Mouse (Mus musculus): ENCODE measurements around the gene Ccdc120.
A peak's percentile ranks its signal among the peaks of the same experiment; 100 is the strongest.
"Not testable (repeated sequence)": the region's sequence is repeated elsewhere in the genome, so short reads cannot be mapped to it uniquely, and the experiment has no call there.

The Ccdc120 gene

DNA sequence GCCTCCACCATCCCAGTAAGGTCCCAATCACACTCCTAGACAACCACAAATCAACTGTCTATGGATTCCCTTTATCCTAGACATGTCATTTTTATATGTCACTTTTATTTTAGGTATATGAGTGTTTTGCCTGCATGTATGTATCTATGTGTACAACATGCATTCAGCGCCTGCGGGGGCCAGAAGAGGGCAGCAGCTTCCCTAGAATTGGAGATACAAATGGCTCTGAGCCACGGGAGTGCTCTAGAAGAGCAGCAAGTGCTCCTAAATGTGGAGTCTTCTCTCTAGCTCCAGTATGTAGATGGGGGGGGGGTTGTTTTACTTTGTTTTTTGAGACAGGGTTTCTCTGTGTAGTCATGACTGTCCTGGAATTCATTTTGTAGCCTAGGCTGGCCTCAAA is 2.9 kb upstream of the Ccdc120 start:
- not testable (repeated sequence) for DNase-seq (ENCODE audit: low spot score in 2 of 2)

DNA sequence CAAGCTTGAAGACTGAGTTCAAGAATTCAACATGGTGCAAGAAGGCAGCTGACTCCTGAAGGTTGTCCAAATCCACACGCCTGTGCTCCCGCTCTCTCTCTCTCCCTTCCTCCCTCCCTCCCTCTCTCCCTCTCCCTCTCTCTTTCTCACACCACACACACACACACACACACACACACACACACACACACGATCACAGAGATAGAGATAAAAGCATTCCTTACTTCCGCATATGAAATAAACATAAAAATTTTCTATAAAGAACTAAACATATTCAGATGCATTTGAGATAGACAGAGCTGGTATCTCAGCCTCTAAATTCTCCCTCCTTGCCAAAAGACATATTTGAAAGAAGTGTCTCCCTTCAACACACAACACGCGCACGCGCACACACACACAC is 5.3 kb downstream of the Ccdc120 start:
- no peak for DNase-seq (ENCODE audit: low spot score in 2 of 2)

DNA sequence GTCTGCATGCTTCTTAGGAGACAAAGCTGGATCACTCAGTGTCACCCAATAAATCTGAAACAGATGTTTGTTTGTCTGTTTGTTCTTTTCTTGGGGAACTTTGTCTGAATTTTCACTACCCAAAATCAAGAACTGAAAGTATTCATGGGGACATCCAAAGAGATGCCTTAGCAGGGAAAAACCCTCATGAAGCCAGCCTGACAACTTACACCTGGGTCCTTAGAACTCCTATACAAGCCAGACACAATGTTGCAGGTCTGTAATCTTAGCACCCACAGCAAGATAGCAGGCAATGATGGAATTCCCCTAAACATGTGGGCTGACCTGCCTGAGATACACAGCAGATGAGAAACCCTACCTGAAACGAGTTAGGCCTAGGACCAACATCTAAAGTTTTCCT is 5.8 kb downstream of the Ccdc120 start:
- DNase-seq (ENCODE audit: low spot score in 2 of 2), result no peak

DNA sequence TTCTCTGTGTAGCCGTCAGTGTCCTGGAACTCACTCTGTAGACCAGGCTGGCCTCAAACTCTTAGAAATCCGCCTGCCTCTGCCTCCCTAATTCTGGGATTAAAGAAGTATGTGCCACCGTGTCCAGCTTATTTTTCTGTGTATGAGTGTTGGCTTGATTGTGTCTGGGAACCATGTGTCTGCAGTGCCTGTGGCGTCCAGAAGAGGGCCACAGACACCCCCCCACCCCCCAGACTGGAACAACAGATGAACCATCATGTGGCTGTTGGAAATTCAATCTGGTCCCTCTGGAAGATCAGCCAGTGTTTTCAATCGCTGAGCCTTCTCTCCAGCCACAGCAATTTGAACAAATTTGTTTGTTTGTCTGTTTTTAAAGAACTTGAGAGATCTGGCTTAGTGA is 7.2 kb downstream of the Ccdc120 start:
- DNase-seq (ENCODE audit: low spot score in 2 of 2), result no peak

DNA sequence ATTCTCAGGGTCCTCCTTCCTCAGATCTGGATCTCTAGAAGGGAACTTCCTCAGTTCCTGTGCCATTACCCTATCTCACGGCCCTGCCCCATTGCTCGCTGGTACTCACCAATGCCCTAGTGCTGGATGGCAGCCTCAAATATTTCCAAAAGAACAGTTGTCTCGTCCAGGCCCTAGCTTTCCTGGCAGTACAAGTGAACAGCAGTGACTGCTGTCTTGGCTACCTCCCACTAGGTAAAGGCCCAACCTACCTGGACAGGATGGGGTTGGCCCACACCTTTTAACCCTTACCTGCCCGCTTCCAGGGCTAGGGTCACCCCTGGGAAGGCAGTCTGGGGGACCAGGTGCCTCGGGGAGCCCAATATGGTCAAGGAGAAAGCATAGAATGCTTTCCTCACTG is 9.6 kb downstream of the Ccdc120 start:
- no peak for DNase-seq (ENCODE audit: low spot score in 2 of 2)

DNA sequence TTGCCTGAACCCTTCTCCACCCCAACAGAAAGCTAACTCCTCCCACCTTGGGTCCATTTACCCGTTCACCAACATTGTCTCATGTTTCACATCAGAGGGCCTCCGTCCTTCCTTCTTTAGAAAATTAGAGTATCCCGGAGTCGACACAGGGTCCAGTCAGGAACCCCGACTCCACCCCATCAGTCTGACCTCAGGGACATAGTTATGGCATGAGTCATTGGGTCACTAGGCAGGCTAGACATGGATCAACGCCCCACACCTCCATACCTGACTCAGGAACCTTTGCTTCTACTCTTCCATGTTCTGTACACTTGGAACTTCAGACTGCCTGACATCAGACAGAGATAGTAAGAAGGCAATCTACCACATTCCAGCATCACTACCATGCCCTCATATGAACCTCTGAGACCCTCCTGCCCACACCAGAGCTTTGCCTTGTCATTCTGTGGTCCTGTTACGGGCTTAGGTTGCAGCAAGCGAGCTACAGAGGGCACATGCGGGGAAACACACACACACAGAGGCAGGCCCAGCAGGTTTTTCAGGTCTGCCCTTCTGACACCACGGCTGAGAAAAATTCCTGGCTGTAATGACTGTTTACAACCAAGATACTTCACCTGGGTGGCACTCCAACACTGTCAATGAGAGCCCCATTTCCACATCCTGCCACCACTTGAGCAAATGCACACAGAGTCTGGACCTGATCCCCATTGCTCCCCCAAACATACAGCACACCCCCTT is 10.5 kb downstream of the Ccdc120 start:
- DNase-seq (ENCODE audit: low spot score in 2 of 2), result no peak

DNA sequence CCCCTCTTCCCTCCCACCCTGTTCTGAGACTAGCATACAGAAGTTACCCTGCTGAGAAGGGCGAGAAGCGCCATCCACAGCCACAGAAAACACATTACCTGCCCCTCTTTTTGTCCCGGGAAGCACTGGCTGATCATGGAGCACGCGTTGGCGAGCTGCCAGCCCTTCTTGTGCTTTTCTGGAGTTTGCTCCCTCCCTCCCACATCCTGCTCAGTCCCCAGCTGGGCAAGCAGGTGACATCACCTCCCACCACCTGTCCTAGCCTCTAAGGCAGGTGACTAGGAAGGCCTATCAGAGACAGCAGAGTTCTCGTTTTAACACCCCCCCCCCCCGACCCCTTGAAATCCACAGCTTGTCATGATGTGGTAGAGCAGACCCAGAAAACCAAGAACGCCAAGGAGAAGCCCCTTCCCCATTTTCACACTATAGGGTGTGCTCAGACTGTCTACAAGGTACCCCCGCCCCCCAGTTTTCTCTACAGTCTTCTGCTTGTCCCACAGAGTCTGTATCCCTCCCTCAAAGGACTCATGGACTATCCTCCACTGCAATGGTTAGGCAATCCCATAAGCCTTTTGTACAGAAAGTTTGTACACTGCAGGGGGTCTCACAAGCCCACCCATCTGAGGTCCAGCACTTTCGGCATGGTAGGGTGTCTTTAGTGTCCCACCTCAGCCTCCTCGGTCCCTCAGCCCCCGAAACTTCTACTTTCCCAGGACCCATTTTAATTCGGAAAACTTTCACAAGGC is 11.2 kb downstream of the Ccdc120 start:
- no peak for DNase-seq (ENCODE audit: low spot score in 2 of 2)

DNA sequence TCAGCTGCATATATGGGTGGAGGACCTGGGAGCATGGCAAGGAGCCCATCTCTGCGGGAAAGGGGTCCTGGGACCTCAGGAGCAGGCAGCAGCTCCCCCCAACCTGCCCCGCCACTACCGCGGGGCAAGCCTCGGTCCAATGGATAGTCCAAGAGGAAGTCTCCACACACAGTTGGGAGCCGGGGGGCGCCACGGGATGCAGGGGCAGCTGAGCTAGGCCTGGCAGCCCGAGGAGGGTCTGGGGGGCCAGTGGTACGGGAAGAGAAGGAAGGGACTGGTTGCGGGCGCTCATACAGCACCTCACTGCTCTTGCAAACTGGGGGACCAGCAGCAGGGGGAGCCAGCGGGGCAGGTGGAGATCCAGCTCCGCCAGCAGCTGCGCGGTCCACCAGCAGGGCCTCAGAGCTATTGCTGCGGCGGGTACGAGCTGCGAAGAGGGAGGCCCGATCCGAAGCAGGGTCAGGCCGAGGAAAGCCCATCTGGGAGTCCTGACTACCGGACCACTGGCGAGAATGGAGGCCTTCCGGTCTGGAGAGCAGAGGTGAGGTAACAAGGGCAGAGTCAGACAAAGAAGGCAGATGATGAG is 17.0 kb downstream of the Ccdc120 start:
- peak in 1 of 2 experiments; percentile 51 for DNase-seq (ENCODE audit: low spot score in 2 of 2)

DNA sequence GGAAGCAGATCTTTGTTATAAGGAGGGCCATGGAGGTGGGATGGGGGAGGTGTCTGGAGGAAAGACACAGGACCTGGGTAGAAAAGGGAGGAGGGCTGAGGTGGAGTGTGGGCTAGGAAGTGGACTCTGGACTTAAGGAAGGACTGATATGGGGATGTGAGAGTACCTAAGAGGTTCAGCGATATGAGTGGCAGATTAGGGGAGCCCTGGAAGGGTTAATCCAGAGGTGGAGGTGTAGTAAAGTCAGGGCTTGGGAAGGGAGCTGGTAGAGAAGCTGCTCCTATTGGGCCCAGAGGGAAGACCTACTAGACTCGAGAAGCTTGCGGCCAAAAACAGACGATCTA is 21.8 kb downstream of the Ccdc120 start:
- no peak for DNase-seq (ENCODE audit: low spot score in 2 of 2)

DNA sequence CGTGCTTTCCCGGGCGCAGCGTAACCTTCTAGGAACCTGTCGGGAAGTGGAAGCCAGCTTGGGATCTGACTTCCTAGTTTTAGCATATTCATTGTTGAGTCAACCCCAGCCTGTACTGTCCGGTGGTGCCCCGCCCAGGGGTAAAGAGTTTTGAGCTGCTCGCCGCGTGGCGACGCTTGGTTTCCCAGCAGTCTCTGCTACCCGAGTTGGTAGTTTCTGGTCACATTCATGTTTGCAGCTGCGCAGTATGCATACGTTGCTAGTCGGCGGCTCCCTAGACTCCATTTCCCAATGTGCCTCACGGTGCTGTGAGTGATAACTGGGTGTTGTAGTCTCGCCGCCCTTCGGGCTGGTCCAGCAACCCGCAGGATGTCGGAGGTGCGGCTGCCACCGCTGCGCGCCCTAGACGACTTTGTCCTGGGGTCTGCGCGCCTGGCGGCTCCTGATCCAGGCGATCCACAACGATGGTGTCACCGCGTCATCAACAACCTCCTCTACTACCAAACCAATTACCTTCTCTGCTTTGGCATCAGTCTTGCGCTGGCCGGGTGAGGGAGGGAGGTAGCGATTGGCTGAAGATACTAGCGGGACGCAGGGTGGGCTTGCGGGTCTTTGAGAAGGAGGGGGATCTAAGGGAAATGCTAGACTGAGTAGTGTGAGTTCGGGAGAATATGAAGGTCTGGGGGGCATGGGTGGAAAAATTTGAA is 22.3 kb downstream of the Ccdc120 start, which contains the start of gene Praf2:
TSS of gene Praf2 (plus strand) at position 225 of the 707 bp plus-strand sequence.
- DNase-seq (ENCODE audit: low spot score in 2 of 2), result peak; percentile 70 to 72

DNA sequence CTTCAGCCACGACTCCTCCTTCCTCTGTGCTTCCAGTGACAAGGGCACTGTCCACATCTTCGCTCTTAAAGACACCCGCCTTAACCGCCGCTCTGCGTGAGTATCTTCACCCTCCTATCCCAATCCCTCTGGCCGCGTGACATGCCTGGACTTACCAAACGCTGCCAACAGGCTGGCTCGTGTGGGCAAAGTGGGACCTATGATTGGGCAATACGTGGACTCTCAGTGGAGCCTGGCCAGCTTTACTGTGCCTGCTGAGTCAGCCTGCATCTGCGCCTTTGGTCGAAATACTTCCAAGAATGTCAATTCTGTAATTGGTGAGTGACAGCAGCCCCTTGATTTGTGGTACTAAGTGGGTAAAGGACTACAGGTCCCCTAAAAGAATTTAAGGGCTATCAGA is 23.5 kb downstream of the Ccdc120 start:
- no peak for DNase-seq (ENCODE audit: low spot score in 2 of 2)

DNA sequence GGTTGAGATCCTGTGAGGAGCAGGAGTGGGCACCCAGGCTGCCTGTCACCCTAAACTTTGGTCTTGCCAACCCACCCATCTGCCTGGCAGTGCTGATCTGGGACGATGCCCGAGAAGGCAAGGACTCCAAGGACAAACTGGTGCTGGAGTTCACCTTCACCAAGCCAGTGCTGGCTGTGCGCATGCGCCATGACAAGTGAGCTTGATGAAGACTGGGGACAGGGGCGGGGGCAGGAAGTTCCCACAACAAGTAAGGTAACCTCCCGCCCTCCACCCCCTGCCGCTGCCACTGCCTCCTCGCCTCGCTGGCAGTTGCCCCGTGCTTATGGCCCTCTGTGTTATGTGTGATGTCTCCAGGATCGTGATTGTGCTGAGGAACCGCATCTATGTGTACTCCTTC is 24.9 kb downstream of the Ccdc120 start:
- no peak for DNase-seq (ENCODE audit: low spot score in 2 of 2)

DNA sequence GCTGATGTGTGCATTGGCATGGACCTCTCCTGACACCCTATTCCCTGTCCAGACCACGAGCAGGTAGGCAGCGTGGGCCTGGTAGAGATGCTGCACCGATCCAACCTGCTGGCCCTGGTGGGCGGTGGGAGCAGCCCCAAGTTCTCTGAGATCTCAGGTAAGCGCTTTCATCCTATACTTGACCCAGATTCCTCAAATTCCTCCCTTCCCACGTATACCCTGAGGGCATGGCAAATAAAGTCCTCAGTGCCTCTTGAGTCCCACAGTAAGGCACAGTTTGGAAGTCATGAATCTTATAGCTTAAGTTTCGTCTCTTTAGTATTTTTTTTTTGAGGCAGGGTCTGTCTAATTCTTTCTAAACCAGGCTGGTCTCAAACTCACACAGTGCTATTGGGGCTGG is 26.6 kb downstream of the Ccdc120 start:
- DNase-seq (ENCODE audit: low spot score in 2 of 2), result no peak

DNA sequence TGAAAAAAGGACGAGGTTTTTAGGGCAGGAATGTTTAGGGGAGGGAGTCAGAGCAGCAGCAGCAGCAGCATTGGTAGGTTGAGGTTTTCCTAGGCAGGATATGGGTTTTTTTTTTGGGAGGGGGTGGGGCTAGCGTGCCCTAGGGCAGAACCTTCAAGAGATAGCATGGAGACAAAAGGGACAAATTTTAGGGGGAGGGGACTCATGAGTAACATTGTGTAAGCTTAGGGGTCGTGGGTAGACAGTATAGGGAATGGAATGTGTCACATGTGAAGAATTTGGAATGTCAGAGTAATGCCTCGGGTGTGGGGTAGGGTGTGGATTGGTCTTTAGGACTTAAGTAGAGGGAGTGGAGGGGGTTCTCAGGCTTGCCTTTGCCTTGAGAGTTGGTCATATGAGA is 28.0 kb downstream of the Ccdc120 start:
- no peak for DNase-seq (ENCODE audit: low spot score in 2 of 2)

DNA sequence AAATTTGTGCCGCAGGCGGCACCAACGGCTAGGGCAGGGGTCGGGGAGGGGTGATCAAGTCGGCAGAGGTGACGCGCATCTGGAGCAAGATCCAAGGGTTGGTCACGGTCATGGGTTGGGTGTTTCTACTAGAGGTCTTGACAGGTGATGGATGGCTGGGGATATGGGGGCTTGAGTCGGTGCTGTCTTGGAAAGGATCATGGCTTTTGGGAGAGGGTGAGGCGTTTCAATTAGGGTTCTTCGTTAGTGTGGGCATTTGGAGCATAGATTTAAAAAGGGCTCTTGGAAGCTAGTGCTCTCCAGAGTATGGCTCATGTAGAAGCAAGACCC is 28.5 kb downstream of the Ccdc120 start:
- DNase-seq (ENCODE audit: low spot score in 2 of 2), result no peak

DNA sequence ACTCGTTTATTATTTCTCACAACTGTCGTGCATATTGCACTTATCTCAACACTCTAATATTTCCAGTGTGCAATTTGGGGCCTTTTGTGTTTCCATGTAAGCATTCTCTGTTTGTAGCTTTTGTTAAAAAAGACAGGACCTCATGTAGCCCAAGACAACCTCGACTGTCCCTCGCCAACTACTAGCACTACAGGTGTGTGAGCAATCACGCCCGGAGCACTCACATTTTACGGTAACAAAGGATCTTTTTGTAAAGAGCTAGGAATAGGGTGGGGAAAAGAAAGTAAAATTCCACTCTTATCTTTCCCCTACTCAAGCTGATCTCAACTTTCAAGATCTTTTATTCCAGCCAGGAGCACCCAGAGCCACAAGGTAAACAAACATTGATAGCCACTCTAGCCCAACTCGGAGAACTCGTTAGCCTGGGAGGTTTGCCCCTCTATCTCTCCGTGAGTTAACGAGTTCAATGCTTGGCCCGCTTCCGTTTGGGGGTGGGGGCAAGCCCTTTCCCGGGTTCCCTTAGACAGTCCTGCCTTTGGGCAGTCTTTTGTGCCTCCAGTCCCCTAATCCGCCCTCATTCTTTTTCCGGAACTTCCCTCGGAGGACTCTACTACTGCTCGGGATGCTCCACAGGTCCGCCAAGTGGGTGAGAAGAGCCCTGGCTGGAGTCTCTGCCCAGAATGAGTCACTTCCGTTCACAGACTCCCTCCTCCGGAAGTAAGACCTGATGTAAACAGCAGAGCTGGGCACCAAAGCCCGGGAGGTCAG is 29.0 kb downstream of the Ccdc120 start, which contains the start of gene Gm45208:
TSS of gene Gm45208 (plus strand) at position 732 of the 768 bp plus-strand sequence.
- peak; percentile 41 to 45 for DNase-seq (ENCODE audit: low spot score in 2 of 2)

DNA sequence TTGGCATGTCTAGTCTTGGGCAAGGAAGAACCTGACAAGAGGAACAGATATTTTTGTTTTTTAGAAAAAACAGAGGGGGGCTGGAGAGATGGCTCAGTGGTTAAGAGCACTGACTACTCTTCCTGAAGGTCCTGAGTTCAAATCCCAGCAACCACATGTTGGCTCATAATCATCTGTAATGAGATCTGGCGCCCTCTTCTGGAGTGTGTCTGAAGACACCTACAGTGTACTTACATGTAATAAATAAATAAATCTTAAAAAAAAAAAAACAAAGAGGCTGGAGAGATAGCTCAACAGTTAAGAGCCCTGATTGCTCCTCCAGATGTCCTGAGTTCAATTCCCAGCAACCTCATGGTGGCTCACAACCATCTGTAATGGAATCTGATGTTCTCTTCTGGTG is 34.6 kb downstream of the Ccdc120 start:
- not testable (repeated sequence) for DNase-seq (ENCODE audit: low spot score in 2 of 2)

DNA sequence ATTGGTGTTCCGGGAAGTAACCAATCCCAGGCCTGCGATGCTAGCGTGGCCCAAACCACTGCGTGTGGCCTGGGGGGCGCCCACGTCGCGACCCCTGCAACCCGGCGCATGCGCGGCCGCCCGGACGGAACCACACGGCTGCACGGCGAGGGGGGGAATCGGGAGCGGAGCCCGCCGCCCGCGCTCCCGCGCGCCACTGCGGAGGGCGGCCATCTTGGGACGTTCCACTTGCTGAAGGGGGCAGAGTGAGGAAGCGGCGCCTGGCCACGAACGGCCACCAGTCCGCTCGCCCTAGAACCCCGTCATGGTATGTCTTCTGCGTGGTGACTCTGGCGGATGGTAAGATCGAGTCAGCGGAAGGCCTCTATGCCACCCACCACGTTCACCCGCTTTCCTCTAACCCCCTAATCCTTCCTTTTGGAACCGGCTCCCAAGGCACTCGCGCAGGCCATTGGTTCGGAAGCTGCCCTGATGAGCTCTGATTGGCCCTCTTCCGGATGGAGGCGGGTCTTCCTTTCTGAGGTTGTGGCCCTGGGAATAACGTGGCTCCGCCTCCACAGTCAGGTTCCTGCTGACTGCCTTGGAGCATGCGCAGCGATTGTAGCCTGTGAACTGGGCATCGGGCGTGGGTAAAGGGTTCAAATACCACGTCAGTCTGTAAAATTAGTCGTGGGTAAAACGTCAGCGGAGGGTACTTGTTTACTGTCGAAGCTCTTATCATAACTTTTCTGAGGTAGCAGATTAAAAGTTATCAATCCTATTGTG is 36.4 kb downstream of the Ccdc120 start, which contains the start of gene Wdr45:
TSS of gene Wdr45 (plus strand) at position 199 of the 765 bp plus-strand sequence.
- peak; percentile 91 to 93 for DNase-seq (ENCODE audit: low spot score in 2 of 2)

DNA sequence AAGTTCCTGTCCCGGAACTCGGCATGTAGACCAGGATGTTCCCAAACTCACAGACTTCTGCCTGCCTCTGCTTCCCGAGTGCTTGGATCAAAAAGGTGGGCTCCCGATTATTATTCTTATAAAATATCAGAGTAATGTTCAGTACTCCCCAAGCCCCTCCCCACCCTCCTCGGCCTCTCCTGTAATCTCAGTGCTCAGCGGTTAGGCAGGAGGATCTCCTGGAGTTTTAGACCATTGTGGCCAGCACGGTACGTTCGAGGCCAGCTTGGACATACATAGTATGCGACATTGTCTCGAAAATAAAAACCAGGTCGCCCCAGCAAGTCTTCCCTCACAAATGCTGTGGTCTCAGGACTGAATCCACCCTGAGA is 37.0 kb downstream of the Ccdc120 start:
- DNase-seq (ENCODE audit: low spot score in 2 of 2), result not testable (repeated sequence)

DNA sequence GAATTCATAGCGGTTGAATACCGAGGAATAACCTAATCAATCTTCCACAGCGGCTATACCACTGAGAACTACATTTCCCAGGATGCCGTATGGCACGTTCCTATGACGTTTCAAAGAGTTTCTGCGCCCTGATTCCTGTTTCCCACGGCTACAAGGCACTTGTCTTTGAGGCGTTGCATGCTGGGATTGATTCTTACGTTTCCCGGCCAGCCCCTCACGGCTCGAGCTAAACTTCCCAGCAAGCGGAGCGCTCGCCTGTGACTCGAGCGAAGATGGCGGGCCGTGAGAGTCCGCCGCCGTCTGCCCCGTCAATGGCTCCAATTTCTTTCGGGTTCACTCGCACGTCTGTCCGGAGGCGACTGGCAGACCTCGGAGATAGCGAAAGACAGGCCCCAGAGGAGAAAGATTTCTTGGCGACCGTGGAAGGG is 53.7 kb downstream of the Ccdc120 start, which contains the start of gene Gpkow:
TSS of gene Gpkow (plus strand) at position 178 of the 428 bp plus-strand sequence.
- peak; percentile 77 to 78 for DNase-seq (ENCODE audit: low spot score in 2 of 2)

DNA sequence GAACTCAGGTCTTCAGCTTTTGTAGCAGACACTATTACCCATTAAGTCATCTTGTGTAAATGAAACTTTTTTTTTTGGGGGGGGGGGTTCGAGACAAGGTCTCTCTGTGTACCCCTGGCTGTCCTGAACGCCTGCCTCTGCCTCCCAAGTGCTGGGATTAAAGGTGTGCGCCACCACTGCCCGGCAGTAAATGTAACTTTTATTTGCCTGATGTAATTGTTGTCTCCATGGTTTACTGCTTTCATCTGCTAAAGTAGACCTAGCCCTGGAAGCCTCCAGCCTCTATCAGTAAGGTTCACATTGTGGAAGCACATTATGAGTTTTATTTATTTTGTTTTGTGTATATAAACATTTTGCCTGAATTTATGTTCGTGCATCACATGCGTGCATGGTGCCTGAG is 54.2 kb downstream of the Ccdc120 start:
- no peak for DNase-seq (ENCODE audit: low spot score in 2 of 2)

All from frontal cortex, postnatal 10 days (tissue).